Mouse (Mus musculus): ENCODE measurements around the gene Pik3ip1. TPM values are rescaled to one million over a fixed set of nuclear protein-coding genes. Genes with fewer than 3 reads are reported as not detected.

Gene Pik3ip1
- polyA plus RNA-seq, 1 experiment: 11.0 TPM

- H3K27ac ChIP-seq (ENCODE audit: insufficient read depth, low read depth, low read length): no peak overlapping the region; the same call in 1 of the 2 replicates
- no peak for TF ChIP-seq POLR2A (IDR thresholded peaks at IDR 0.05; ENCODE audit: low read depth, low read length)
- TF ChIP-seq CTCF (IDR thresholded peaks at IDR 0.05; ENCODE audit: extremely low read depth, insufficient read length, insufficient replicate concordance, low read depth, low read length): no peak
- H3K4me1 ChIP-seq (ENCODE audit: control insufficient read depth, insufficient read depth, insufficient read length, low read length): peaks cover 30% of the 10 kb centered on the region
- no peaks in the 10 kb centered on the region for H3K27me3 ChIP-seq (ENCODE audit: control insufficient read depth, insufficient read depth, low read length)
- WGBS: 37% methylated on average over 5 of the region's 5 CpGs
- H3K36me3 ChIP-seq (ENCODE audit: control insufficient read depth, insufficient read depth, low read length): peaks cover 13% of the 10 kb centered on the region
- no peak overlapping the region for H3K4me3 ChIP-seq (ENCODE audit: low read depth, low read length)
Observed at GRCm38 (mm10) chr11:3390789-3391188, 60.6 kb downstream of the Pik3ip1 start.

GRCm38 (mm10) chr11:3392526-3392925, 62.3 kb downstream of the Pik3ip1 start:
- Histone ChIP-seq H3K36me3 (ENCODE audit: control insufficient read depth, insufficient read depth, low read length) (peaks cover 21% of the 10 kb centered on the region), H3K4me3 (ENCODE audit: low read depth, low read length) (peak overlapping the region; percentile 4; the same call in 1 of the 2 replicates), H3K27ac (ENCODE audit: insufficient read depth, low read depth, low read length) (peak overlapping the region; percentile 93), H3K4me1 (ENCODE audit: control insufficient read depth, insufficient read depth, insufficient read length, low read length) (peaks cover 31% of the 10 kb centered on the region), H3K27me3 (ENCODE audit: control insufficient read depth, insufficient read depth, low read length) (no peaks in the 10 kb centered on the region)
- TF ChIP-seq CTCF (IDR thresholded peaks at IDR 0.05; ENCODE audit: extremely low read depth, insufficient read length, insufficient replicate concordance, low read depth, low read length) (no peak), POLR2A (IDR thresholded peaks at IDR 0.05; ENCODE audit: low read depth, low read length) (no peak)
- WGBS: 31% methylated on average over 8 of the region's 8 CpGs

Other genes with a start within 250 kb of the Pik3ip1 start
- gene Sfi1, start 136.9 kb upstream of the Pik3ip1 start, polyA plus RNA-seq (2012; rRNA removed): 8.6 and 21.2 TPM in 2 replicates
- 19.4 and 33.4 TPM in 2 replicates for gene Eif4enif1, start 128.0 kb upstream of the Pik3ip1 start, polyA plus RNA-seq (2012; rRNA removed)
- 4.7 and 9.6 TPM in 2 replicates for gene Drg1, start 64.0 kb upstream of the Pik3ip1 start, polyA plus RNA-seq (2012; rRNA removed)
- gene Patz1, start 41.5 kb upstream of the Pik3ip1 start, polyA plus RNA-seq (2012; rRNA removed): 7.8 and 15.1 TPM in 2 replicates
- 40.1 and 70.5 TPM in 2 replicates for gene Limk2, start 78.8 kb downstream of the Pik3ip1 start, polyA plus RNA-seq (2012; rRNA removed)
- 13.5 and 29.8 TPM in 2 replicates for gene Rnf185, start 122.0 kb downstream of the Pik3ip1 start, polyA plus RNA-seq (2012; rRNA removed)
- gene Pla2g3, start 157.9 kb downstream of the Pik3ip1 start, polyA plus RNA-seq (2012; rRNA removed): 0.18 and 0.48 TPM in 2 replicates
- 12.9 and 22.5 TPM in 2 replicates for gene Inpp5j, start 174.4 kb downstream of the Pik3ip1 start, polyA plus RNA-seq (2012; rRNA removed)
- 107 and 174 TPM in 2 replicates for gene Selenom, start 184.3 kb downstream of the Pik3ip1 start, polyA plus RNA-seq (2012; rRNA removed)
- gene Smtn, start 210.2 kb downstream of the Pik3ip1 start, polyA plus RNA-seq (2012; rRNA removed): 46.4 and 54.0 TPM in 2 replicates